Mouse (Mus musculus) liver, embryonic 14.5 days (tissue): ENCODE results near the gene Zrsr1.

Source experiments
- CTCF ChIP-seq: IDR thresholded peaks from 2 replicates; pipeline ENCODE4 v1.5.1; 2016; ENCODE audit warnings: antibody characterized with exemption, low read depth, control low read depth
- EP300 ChIP-seq: IDR thresholded peaks from 2 replicates; pipeline ENCODE4 v1.6.1; 2016; ENCODE audit warnings: antibody characterized with exemption, low read depth

GRCm38 (mm10) chr11:23013096-23013495 lies 41.3 kb downstream of the Zrsr1 start:
- TF ChIP-seq CTCF (no peak), EP300 (no peak)
